Mouse (Mus musculus) midbrain, embryonic 12.5 days (tissue): ENCODE measurements around the gene Pold1. TPM values are rescaled to one million over a fixed set of nuclear protein-coding genes. Genes with fewer than 3 reads are reported as not detected.

Experiments used
- ATAC-seq: fragments of 200-750 bp; cut with Nextera tagmentation; 2 replicates; pipeline ENCODE4 v1.8.0; 2017; ENCODE audit warnings: low read depth, moderate TSS enrichment, moderate library complexity; ENCODE audit not compliant: low FRiP score
- H3K27ac ChIP-seq: fragments of 300-500 bp; sonication (generic); replicated peaks from 2 replicates; pipeline ENCODE4 v1.5.1; 2016; ENCODE audit warnings: mild to moderate bottlenecking
- H3K27me3 ChIP-seq: fragments of 300-500 bp; sonication (generic); 2 replicates; pipeline ENCODE4 v1.6.1; 2016; ENCODE audit warnings: mild to moderate bottlenecking
- H3K36me3 ChIP-seq: fragments of 300-500 bp; sonication (generic); 2 replicates; pipeline ENCODE4 v1.6.1; 2016
- H3K4me1 ChIP-seq: fragments of 300-500 bp; sonication (generic); 2 replicates; pipeline ENCODE4 v1.6.1; 2016
- H3K4me2 ChIP-seq: fragments of 300-500 bp; sonication (generic); replicated peaks from 2 replicates; pipeline ENCODE4 v1.6.1; 2016; ENCODE audit warnings: mild to moderate bottlenecking, moderate library complexity
- H3K4me3 ChIP-seq: fragments of 300-500 bp; sonication (generic); 2 replicates; pipeline ENCODE4 v1.5.1; 2016; ENCODE audit warnings: mild to moderate bottlenecking
- H3K9ac ChIP-seq: fragments of 300-500 bp; sonication (generic); replicated peaks from 2 replicates; pipeline ENCODE4 v1.6.1; 2016; ENCODE audit warnings: mild to moderate bottlenecking, moderate library complexity
- H3K9me3 ChIP-seq: fragments of 300-500 bp; sonication (generic); 2 replicates; pipeline ENCODE4 v1.6.1; 2016; ENCODE audit warnings: mild to moderate bottlenecking
- WGBS: fragments of 180-500 bp; shearing (Covaris S2); methylation state at CpG from one replicate; pipeline ENCODE4 v1.1.7; 2016; 5-methylcytosine and 5-hydroxymethylcytosine counted together
- polyA plus RNA-seq: library from polyadenylated mRNA; unstranded; fragments of >200 nt; fragmentation: Nextera tagmentation; extraction: Ambion mirVana; gene quantifications from 2 replicates; pipeline ENCODE4 v1.2.1, GENCODE M21; 2016

The Pold1 gene
- 94.1 and 96.0 TPM in 2 replicates for polyA plus RNA-seq

DNA sequence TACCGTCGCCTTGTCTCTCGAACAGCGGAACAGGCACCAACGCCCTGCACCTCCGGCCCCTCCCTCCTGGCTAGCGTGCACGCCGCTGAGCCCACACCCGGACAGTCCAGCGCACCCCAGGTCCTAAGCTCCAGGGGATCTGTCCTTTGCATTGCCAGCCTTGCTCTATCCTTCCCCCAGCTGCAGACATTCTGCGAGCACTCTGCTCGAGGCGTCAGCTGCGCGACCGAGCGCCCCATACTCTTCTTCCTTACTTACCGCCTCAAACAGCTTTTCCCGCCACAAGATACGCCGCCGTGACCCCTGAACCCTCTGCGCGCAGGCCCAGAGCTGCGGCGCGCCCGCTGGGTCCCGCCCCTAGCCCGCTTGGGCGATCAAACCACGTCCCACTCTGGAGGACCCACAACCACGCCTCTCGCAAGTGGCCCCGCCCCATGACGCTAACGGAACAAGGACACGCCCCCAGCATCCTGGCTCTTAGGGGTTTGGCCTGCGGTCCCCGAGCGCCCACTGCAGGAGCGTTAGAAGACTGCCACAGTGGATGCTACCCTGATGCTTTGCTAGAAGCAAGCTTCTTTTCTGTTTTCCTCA is at the start of gene Pold1:
TSS of gene Pold1 (minus strand) at position 353 of the 591 bp plus-strand sequence.
- ATAC-seq = peak; percentile 91
- WGBS = under 1% methylated on average over 43 of the region's 43 CpGs

DNA sequence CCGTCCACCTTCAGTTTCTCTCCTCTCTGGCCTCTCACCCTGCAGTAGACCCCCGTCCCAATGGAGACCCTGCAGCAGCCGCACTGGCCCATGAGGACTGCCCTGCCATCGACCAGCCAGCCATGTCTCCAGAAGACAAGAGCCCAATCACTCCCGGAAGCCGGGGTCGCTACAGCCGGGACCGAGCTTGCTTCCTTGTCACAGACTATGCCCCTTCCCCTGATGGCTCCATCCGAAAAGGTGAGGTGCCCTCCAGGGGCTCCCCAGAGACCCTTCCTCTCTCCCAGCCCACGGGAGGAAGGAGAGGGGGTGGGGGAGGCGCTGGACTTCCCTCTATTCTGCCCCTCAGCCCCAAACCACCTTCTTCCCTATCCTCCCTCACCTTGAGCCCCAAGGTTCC is 49.7 kb upstream of the Pold1 start:
- ATAC-seq = no peak
- Histone ChIP-seq H3K9me3 (no peaks in the 10 kb centered on the region), H3K4me2 (no peak overlapping the region), H3K4me3 (no peak overlapping the region), H3K27me3 (peaks cover 30% of the 10 kb centered on the region), H3K27ac (no peak overlapping the region), H3K4me1 (peaks cover 34% of the 10 kb centered on the region), H3K9ac (no peak overlapping the region), H3K36me3 (no peaks in the 10 kb centered on the region)
- WGBS = 86% methylated on average over 11 of the region's 12 CpGs

More for the DNA sequence above, at the start of gene Pold1:
- H3K4me1 ChIP-seq = peaks cover 23% of the 10 kb centered on the region
- peak within 1 kb of the TSS; percentile 87 for H3K4me2 ChIP-seq
- no peaks in the 10 kb centered on the region for H3K27me3 ChIP-seq
- H3K9me3 ChIP-seq = no peaks in the 10 kb centered on the region
- H3K36me3 ChIP-seq = peaks cover 31% of the 10 kb centered on the region
- peak within 1 kb of the TSS; percentile 67 for H3K9ac ChIP-seq
- H3K4me3 ChIP-seq = peak within 1 kb of the TSS; percentile 64
- peak within 1 kb of the TSS; percentile 16; the same call in 1 of the 2 replicates for H3K27ac ChIP-seq

GRCm38 (mm10) chr7:44597666-44598065 is 49.0 kb upstream of the Pold1 start:
- H3K36me3 ChIP-seq = no peaks in the 10 kb centered on the region
- no peak for ATAC-seq
- H3K9me3 ChIP-seq = no peaks in the 10 kb centered on the region
- H3K4me3 ChIP-seq = no peak overlapping the region
- no peak overlapping the region for H3K9ac ChIP-seq
- no peak overlapping the region for H3K4me2 ChIP-seq
- no peak overlapping the region for H3K27ac ChIP-seq
- peaks cover 30% of the 10 kb centered on the region for H3K27me3 ChIP-seq
- peaks cover 34% of the 10 kb centered on the region for H3K4me1 ChIP-seq
- 89% methylated on average over 4 of the region's 4 CpGs for WGBS

GRCm38 (mm10) chr7:44596996-44597538 is 48.4 kb upstream of the Pold1 start:
- H3K9ac ChIP-seq = no peak overlapping the region
- no peak for ATAC-seq
- no peak overlapping the region for H3K4me3 ChIP-seq
- no peak overlapping the region for H3K4me2 ChIP-seq
- H3K36me3 ChIP-seq = no peaks in the 10 kb centered on the region
- H3K4me1 ChIP-seq = peaks cover 34% of the 10 kb centered on the region
- 72% methylated on average over 5 of the region's 5 CpGs for WGBS
- no peaks in the 10 kb centered on the region for H3K9me3 ChIP-seq
- no peak overlapping the region for H3K27ac ChIP-seq
- H3K27me3 ChIP-seq = peaks cover 30% of the 10 kb centered on the region

- WGBS = 90% methylated on average over 6 of the region's 6 CpGs
- no peaks in the 10 kb centered on the region for H3K36me3 ChIP-seq
- no peak overlapping the region for H3K9ac ChIP-seq
- no peak overlapping the region for H3K4me3 ChIP-seq
- H3K27me3 ChIP-seq = peaks cover 32% of the 10 kb centered on the region
- ATAC-seq = no peak
- no peaks in the 10 kb centered on the region for H3K9me3 ChIP-seq
- no peak overlapping the region for H3K4me2 ChIP-seq
- H3K4me1 ChIP-seq = peaks cover 36% of the 10 kb centered on the region
- H3K27ac ChIP-seq = no peak overlapping the region
Measured at GRCm38 (mm10) chr7:44596051-44596450, 47.4 kb upstream of the Pold1 start.

DNA sequence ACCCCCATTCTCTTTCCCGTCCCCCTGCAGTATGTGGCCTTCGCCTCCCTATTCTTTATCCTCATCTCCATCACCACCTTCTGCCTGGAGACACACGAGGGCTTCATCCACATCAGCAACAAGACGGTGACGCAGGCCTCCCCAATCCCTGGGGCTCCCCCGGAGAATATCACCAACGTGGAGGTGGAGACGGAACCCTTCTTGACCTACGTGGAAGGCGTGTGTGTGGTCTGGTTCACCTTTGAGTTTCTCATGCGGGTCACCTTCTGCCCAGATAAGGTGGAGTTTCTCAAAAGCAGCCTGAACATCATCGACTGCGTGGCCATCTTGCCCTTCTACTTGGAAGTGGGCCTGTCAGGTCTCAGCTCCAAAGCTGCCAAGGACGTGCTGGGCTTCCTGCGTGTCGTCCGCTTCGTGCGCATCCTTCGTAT is 46.5 kb upstream of the Pold1 start:
- H3K27me3 ChIP-seq = peaks cover 31% of the 10 kb centered on the region
- H3K9ac ChIP-seq = no peak overlapping the region
- no peaks in the 10 kb centered on the region for H3K36me3 ChIP-seq
- WGBS = 92% methylated on average over 20 of the region's 20 CpGs
- H3K4me2 ChIP-seq = no peak overlapping the region
- ATAC-seq = no peak
- H3K4me3 ChIP-seq = no peak overlapping the region
- peaks cover 38% of the 10 kb centered on the region for H3K4me1 ChIP-seq
- H3K9me3 ChIP-seq = no peaks in the 10 kb centered on the region
- H3K27ac ChIP-seq = no peak overlapping the region

- no peaks in the 10 kb centered on the region for H3K36me3 ChIP-seq
- H3K9me3 ChIP-seq = no peaks in the 10 kb centered on the region
- peak overlapping the region; percentile 28; the same call in 1 of the 2 replicates for H3K9ac ChIP-seq
- H3K4me2 ChIP-seq = peak overlapping the region; percentile 100
- H3K4me3 ChIP-seq = peak overlapping the region; percentile 72; the same call in 1 of the 2 replicates
- peaks cover 47% of the 10 kb centered on the region for H3K4me1 ChIP-seq
- peak overlapping the region; percentile 70 for H3K27ac ChIP-seq
- peaks cover 39% of the 10 kb centered on the region for H3K27me3 ChIP-seq
- 55% methylated on average over 6 of the region's 6 CpGs for WGBS
- ATAC-seq = no peak
Measured at GRCm38 (mm10) chr7:44594291-44594690, 45.6 kb upstream of the Pold1 start.

GRCm38 (mm10) chr7:44593775-44594174 is 45.1 kb upstream of the Pold1 start:
- peaks cover 51% of the 10 kb centered on the region for H3K4me1 ChIP-seq
- no peak overlapping the region for H3K9ac ChIP-seq
- H3K27me3 ChIP-seq = peaks cover 44% of the 10 kb centered on the region

GRCm38 (mm10) chr7:44593051-44593450 is 44.4 kb upstream of the Pold1 start:
- Histone ChIP-seq H3K4me1 (peaks cover 58% of the 10 kb centered on the region), H3K36me3 (no peaks in the 10 kb centered on the region), H3K27ac (no peak overlapping the region), H3K27me3 (peaks cover 52% of the 10 kb centered on the region), H3K4me2 (peak overlapping the region; percentile 100), H3K9ac (no peak overlapping the region), H3K9me3 (no peaks in the 10 kb centered on the region), H3K4me3 (peak overlapping the region; percentile 72; the same call in 1 of the 2 replicates)
- 3% methylated on average over 15 of the region's 15 CpGs for WGBS
- ATAC-seq = no peak

More at GRCm38 (mm10) chr7:44593775-44594174, 45.1 kb upstream of the Pold1 start:
- Histone ChIP-seq H3K4me2 (peak overlapping the region; percentile 100), H3K27ac (peak overlapping the region; percentile 70), H3K36me3 (no peaks in the 10 kb centered on the region), H3K4me3 (peak overlapping the region; percentile 72), H3K9me3 (no peaks in the 10 kb centered on the region)
- peak; percentile 72 for ATAC-seq
- WGBS = under 1% methylated on average over 22 of the region's 22 CpGs

DNA sequence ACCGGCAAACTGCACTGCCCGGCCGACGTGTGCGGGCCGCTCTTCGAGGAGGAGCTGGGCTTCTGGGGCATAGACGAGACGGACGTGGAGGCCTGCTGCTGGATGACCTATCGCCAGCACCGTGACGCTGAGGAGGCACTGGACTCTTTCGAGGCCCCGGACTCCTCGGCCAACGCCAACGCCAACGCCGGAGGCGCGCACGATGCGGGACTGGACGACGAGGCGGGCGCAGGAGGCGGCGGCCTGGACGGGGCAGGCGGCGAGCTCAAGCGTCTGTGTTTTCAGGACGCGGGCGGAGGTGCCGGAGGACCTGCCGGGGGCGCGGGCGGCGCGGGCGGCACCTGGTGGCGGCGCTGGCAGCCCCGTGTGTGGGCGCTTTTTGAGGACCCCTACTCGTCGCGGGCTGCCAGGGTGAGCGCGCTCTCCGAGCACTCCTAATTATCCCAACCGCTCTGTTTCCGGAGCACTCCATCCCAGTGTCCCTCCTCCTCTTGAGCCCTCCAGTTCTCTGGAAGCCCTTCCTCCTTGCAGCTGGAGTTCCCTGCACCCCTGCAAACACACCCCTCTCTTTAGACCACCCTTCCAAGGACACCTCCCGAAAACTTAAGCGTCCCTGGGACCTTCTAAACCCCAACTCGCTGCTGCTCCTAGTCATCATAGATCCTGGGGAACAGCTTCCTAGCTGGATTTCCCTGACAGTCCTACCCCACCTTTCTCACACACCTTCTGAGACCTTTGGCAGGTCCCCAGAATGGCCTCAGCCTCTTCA is 42.9 kb upstream of the Pold1 start:
- ATAC-seq = no peak
- under 1% methylated on average over 58 of the region's 60 CpGs for WGBS
- Histone ChIP-seq H3K4me3 (peak overlapping the region; percentile 72), H3K4me1 (peaks cover 70% of the 10 kb centered on the region), H3K36me3 (no peaks in the 10 kb centered on the region), H3K4me2 (peak overlapping the region; percentile 100), H3K9me3 (no peaks in the 10 kb centered on the region), H3K27me3 (peaks cover 64% of the 10 kb centered on the region), H3K9ac (peak overlapping the region; percentile 69), H3K27ac (peak overlapping the region; percentile 74; the same call in 1 of the 2 replicates)

DNA sequence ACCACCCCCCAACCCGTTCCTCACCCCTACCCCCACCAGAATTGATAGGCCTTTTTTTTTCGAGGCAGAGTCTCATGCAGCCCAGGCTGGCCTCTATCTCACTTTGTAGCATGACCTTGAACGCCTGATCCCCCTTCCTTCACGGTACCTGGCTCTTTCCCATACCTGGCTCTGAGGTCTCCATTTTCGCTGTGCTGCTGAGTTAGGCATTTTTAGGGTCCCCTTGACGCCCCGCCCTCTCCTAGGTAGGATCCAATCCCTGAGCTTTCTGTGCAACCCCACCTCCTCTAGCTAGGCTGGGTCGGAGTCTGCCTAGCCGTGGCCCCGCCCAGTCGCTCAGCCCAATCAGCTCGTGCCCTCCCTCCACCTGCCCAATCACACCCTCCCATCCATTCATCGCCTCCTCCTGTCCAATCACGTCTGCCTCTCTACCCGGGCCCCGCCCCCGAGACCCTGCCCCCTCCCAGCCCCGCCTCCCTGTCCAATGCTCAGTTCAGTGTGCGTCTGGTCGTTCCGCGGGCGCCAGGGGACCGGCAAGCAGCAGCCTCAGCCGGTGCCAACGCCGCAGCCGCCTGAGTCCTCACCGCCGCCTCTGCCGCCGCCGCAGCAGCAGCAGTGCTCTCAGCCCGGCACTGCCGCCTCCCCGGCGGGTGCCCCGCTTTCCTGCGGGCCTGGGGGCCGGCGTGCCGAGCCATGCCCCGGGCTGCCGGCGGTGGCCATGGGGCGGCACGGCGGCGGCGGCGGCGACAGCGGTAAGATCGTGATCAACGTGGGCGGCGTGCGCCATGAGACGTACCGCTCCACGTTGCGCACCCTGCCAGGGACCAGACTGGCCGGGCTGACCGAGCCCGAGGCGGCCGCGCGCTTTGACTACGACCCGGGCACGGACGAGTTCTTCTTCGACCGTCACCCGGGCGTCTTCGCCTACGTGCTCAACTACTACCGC is 42.0 kb upstream of the Pold1 start, which contains the start of gene Kcnc3:
TSS of gene Kcnc3 (plus strand) at position 263 of the 946 bp plus-strand sequence.
- Histone ChIP-seq H3K36me3 (no peaks in the 10 kb centered on the region), H3K4me2 (peak within 1 kb of the TSS; percentile 100), H3K27me3 (peaks cover 67% of the 10 kb centered on the region), H3K4me1 (peaks cover 70% of the 10 kb centered on the region), H3K9ac (peak within 1 kb of the TSS; percentile 69), H3K27ac (peak within 1 kb of the TSS; percentile 74), H3K9me3 (no peaks in the 10 kb centered on the region), H3K4me3 (peak within 1 kb of the TSS; percentile 72)
- under 1% methylated on average over 79 of the region's 80 CpGs for WGBS
- peak; percentile 86 for ATAC-seq
